Mouse (Mus musculus) thymus, postnatal 0 days (tissue): Measurements from ENCODE around the gene Psmd10. TPM values are rescaled to one million over a fixed set of nuclear protein-coding genes. Genes with fewer than 3 reads are reported as not detected.

Source experiments
- DNase-seq: peaks from one replicate; pipeline ENCODE4 v3.0.0-alpha.2; 2015; ENCODE audit warnings: low spot score
- polyA plus RNA-seq: library from polyadenylated mRNA; unstranded; fragments of >200 nt; fragmentation: Nextera tagmentation; extraction: Ambion mirVana; gene quantifications from 2 replicates; pipeline ENCODE4 v1.2.1, GENCODE M21; 2015

Gene Psmd10
- polyA plus RNA-seq = 63.2 and 67.8 TPM in 2 replicates

DNA sequence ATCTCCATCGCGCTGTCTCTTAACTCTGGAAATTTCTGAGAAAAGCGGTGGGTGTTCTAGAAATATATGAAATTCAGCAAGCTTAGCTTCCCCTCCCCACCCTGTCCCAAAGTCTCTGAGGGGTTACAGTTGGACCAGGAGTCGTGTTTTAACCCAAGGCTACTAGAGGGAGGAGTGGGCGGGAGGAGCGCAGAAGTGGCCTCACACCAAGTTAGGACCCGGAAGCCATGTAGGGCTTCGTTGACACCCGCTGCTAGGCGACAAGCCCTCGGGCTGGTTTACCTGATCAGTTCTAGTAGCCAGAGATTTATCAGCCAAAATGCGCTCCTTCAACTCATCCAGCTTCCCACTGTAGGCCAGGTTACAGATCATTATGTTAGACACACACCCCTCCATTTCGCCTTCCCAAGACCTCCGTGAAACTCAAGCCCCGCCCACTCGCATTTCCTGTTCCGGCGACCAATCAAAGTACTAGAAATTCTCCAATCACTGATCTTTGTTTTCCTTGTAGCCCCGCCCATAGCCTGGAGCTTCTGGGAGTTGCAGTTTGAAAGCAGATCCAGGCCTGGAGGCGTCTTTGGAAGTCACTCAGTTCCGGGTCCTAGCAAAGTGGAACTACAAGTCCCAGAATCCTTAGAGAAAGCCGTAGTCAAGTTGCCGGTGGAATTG lies at the start of gene Psmd10, which contains the start of gene Atg4a:
TSS of gene Psmd10 (minus strand) at position 457 of the 669 bp plus-strand sequence.
TSS of gene Atg4a (plus strand) at position 636 of the 669 bp plus-strand sequence.
- peak; percentile 90 for DNase-seq

DNA sequence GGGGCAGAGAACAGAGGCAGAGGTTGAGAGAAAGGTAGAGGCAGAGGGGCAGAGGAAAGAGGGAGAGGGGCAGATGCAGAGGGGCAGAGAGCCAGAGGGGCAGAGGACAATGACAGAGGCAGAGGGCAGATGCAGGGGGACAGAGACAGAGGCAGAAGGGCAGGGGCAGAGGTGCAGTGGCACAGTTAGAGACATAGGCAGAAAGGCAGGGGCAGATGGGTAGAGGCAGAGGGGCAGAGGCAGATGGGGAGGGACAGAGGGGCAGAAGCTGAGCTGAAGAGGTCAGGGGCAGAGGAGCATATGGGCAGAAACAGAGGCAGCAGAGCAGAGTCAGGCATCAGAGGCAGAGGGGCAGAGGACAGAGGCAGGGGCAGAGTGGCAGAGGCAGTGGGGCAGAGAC lies 42.4 kb upstream of the Psmd10 start:
- DNase-seq = no peak

- DNase-seq = no peak
Observed at GRCm38 (mm10) chrX:140997912-140998545, 41.5 kb upstream of the Psmd10 start.

DNA sequence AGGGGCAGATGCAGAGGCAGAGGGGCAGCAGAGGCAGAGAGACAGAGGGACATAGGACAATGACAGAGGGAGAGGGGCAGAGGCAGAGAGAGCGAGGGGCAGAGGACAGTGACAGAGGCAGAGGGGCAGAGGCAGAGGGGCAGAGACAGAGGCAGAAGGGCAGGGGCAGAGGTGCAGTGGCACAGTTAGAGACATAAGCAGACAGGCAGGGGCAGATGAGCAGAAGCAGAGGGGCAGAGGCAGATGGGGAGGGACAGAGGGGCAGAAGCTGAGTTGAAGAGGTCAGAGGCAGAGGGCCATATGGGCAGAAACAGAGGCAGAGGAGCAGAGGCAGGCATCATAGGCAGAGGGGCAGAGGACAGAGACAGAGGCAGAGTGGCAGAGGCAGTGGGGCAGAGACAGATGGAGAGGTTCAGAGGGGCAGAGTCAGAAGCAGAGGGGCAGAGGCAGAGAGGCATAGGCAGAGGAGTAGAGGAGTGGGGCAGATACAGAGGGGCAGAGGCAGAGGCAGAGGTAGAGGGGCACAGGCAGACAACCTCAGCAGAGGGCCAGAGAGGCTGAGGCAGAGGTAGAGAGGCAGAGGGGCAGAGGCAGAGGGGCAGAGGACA lies 40.5 kb upstream of the Psmd10 start:
- no peak for DNase-seq

DNA sequence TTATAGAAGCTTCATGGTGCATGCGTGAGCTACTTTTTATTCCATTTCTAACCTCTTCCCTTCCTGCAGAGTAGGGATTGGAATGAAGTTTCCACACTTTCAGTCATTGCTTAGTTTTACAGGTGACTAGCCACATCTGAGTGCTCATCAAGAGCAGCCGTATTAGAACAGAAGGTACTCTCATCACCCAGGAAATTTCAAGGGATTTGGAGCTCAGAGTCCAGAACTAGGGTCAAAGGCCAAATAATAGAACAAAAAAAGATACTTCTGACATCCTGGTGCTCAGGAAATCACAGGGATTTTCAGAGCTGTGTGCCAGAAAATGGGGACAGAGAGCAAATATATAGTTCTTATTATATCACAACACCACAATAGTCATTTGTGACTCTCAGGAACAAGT lies 28.7 kb upstream of the Psmd10 start:
- no peak for DNase-seq

DNA sequence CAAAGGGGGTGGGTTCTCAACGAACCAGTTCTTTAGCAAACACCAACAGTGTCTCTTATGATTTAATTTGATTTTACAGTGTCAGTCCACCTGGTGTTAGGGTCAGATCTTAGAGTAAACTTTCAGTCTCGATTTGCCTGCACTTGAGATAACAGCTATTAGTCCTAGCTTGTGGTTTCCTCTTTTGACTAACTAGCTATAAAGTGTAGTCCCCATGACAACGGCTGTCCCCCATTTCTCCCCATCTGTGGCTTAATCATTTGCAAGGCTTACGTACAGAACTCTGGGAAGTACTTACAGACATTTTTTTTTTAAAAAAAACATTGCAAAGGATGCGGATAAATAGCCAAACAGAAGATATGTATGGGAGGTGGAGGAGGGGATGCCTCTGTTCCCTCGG lies 28.3 kb upstream of the Psmd10 start:
- DNase-seq = no peak

GRCm38 (mm10) chrX:140983206-140983960 lies 26.9 kb upstream of the Psmd10 start:
- DNase-seq = no peak

DNA sequence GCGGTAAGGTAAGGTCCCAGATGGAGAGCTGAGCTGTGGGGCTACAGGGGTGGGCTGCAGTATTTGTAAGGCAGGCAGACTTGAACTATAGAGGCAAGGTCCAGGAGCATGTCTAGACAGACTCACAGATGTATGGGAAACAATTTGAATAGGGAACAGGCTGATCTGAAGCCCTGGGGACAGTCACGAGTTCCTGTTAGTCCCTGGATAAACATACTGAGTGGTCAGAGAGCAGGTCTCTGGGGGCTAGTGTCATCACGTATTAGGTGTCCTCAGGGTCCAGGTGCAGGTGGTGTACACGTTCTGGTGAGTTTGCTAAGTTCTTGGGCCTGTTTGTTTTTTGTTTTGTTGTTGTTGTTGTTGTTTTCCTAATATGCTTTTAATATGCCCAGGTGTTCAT lies 23.6 kb upstream of the Psmd10 start:
- no peak for DNase-seq

GRCm38 (mm10) chrX:140979546-140979945 lies 23.0 kb upstream of the Psmd10 start:
- no peak for DNase-seq

- DNase-seq = no peak
Observed at GRCm38 (mm10) chrX:140978943-140979342, 22.4 kb upstream of the Psmd10 start.

DNA sequence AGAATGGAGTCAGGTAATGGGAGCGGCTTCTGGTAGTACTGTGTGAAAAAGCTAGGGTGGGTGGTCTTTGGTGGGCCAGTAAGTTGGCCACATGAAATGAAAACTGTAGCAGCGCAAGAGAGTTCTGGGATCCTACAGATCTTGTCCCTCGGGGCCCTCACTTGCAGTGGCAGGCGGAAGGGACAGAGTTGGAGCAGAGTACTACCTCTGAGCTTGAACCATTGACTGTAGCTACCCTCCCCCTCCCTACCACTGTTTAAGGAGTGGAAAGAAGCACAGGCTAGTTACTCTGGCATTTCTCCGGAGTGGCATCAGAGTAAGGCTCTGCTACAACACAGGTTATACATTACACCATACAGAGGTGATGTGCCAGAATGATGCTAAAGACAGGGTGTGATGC lies 431 bp upstream of the Psmd10 start:
- no peak for DNase-seq

DNA sequence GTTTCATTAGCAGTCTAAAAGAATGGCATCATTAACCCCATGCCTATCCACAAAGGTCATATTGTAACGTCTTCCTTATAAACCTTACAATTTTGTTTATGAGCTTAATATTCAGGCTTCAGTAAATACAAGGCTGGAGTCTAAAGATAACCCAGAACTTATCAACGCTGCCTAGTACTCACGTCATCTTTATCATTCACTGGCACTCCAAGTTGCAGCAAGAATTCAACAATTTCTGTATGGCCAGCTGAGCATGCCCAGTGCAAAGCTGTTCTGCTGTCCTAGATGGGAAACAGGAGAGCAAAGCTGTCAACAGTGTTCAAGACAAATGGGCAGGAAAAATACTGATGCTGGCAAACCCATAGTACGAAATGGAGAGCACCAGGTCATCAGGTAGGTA lies 2.9 kb downstream of the Psmd10 start:
- DNase-seq = no peak

GRCm38 (mm10) chrX:140936271-140936670 lies 20.3 kb downstream of the Psmd10 start:
- no peak for DNase-seq

- no peak for DNase-seq
Observed at GRCm38 (mm10) chrX:140933263-140933662, 23.3 kb downstream of the Psmd10 start.

DNA sequence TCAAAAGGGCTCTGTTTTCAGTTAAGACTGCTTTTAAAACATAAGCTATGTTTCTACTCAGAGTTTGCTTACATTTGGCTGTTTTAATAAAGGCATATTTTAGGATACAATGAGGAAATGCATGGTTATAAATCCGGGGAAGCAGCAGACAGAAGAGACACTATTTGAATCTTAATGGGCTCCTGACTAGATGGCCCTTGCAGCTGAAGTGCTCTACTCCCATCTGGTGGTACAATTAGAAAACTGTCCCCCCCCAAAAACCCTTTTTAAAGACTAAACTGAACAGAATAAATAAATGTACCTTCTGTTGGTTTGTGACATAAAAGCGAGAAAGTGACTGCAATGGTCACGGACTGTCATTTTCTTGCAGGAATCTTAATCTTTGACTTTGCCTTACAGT lies 24.5 kb downstream of the Psmd10 start:
- no peak for DNase-seq

- DNase-seq = no peak
Observed at GRCm38 (mm10) chrX:140921321-140921720, 35.2 kb downstream of the Psmd10 start.

DNA sequence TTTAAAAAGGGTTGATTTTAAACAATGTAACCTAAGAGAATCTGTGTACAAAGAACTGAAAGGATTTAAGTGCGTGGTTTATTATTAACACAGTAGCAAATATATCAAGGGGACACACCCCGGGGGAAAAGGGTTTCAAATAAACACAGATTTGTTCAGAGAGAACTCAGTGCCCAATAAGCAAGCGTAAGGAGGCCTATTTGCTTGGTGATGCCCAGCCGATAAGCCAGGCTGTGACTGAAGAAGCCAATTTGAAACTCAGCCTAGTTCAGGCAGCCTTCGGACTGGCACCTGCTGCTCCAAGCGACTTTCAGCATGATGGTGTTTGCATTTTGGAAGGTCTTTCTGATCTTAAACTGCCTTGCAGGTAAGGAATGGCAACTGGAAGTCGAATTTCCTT lies 49.2 kb downstream of the Psmd10 start, which contains the start of gene Vsig1:
TSS of gene Vsig1 (plus strand) at position 249 of the 400 bp plus-strand sequence.
- DNase-seq = no peak

DNA sequence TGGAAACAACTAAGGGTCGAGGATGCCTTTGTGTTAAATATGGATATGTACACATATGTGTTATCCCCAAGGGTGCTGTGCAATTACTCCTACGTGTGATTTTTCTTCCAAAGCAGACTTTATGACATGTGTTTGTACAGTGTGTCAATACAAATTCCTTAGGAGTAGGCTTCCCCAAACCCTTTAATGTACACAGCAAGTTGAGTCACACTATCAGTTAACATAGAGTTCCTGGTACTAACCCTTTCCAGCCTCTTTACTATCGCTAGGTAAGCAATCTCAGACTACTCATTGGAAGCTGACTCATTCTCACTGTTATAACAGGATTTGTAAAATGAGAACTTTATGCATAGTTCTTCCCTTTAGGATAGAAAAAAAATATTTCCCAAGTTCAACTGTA lies 53.0 kb downstream of the Psmd10 start:
- DNase-seq = no peak
